Mouse (Mus musculus): ENCODE data around the gene Tex12. TPM values are rescaled to one million over a fixed set of nuclear protein-coding genes. Genes with fewer than 3 reads are reported as not detected.

Tex12 gene
- not detected in 2 replicates for polyA plus RNA-seq (2016; fragmentation: Nextera tagmentation; extraction: Ambion mirVana)

- no peak for DNase-seq (ENCODE audit: low spot score)
- H3K27me3 ChIP-seq (ENCODE audit: low read depth, poor library complexity, severe bottlenecking), result no peaks in the 10 kb centered on the region
- H3K9me3 ChIP-seq (replicated peaks), result no peaks in the 10 kb centered on the region
- WGBS, result 88% methylated on average over 38 of the region's 38 CpGs
- H3K27ac ChIP-seq, result no peak within 1 kb of the TSS
- H3K4me1 ChIP-seq, result no peaks in the 10 kb centered on the region
- H3K36me3 ChIP-seq, result no peaks in the 10 kb centered on the region
- H3K4me3 ChIP-seq, result no peak within 1 kb of the TSS
These were observed at the start of gene Tex12 for GRCm38 (mm10) chr9:50561145-50561917. Tex12 (minus strand) TSS chr9:50561325.

GRCm38 (mm10) chr9:50604338-50604737 lies 43.2 kb upstream of the Tex12 start:
- H3K9me3 ChIP-seq (replicated peaks), result no peaks in the 10 kb centered on the region
- peaks cover 18% of the 10 kb centered on the region for H3K4me1 ChIP-seq
- peak overlapping the region; percentile 74 for H3K4me3 ChIP-seq
- H3K27ac ChIP-seq, result peak overlapping the region; percentile 88
- 3% methylated on average over 6 of the region's 6 CpGs for WGBS
- no peak for DNase-seq (ENCODE audit: low spot score)
- H3K36me3 ChIP-seq, result peaks cover 60% of the 10 kb centered on the region
- H3K27me3 ChIP-seq (ENCODE audit: low read depth, poor library complexity, severe bottlenecking), result no peaks in the 10 kb centered on the region

GRCm38 (mm10) chr9:50603998-50604324 lies 42.8 kb upstream of the Tex12 start:
- peak overlapping the region; percentile 74 for H3K4me3 ChIP-seq
- H3K36me3 ChIP-seq, result peaks cover 60% of the 10 kb centered on the region
- H3K4me1 ChIP-seq, result peaks cover 18% of the 10 kb centered on the region
- WGBS, result under 1% methylated on average over 24 of the region's 24 CpGs
- H3K27me3 ChIP-seq (ENCODE audit: low read depth, poor library complexity, severe bottlenecking), result no peaks in the 10 kb centered on the region
- H3K9me3 ChIP-seq (replicated peaks), result no peaks in the 10 kb centered on the region
- no peak for DNase-seq (ENCODE audit: low spot score)
- H3K27ac ChIP-seq, result peak overlapping the region; percentile 88

- H3K36me3 ChIP-seq, result peaks cover 60% of the 10 kb centered on the region
- WGBS, result under 1% methylated on average over 48 of the region's 48 CpGs
These were observed 42.3 kb upstream of the Tex12 start, which contains the start of the genes Sdhd and Timm8b for GRCm38 (mm10) chr9:50603189-50603997. Sdhd (minus strand) TSS chr9:50603812. Timm8b (plus strand) TSS chr9:50603910.

GRCm38 (mm10) chr9:50602055-50602845 lies 41.1 kb upstream of the Tex12 start:
- no peaks in the 10 kb centered on the region for H3K9me3 ChIP-seq (replicated peaks)
- H3K4me3 ChIP-seq, result peak overlapping the region; percentile 74
- no peak overlapping the region for H3K27ac ChIP-seq
- 91% methylated on average over 7 of the region's 7 CpGs for WGBS
- peaks cover 18% of the 10 kb centered on the region for H3K4me1 ChIP-seq
- no peak for DNase-seq (ENCODE audit: low spot score)
- no peaks in the 10 kb centered on the region for H3K27me3 ChIP-seq (ENCODE audit: low read depth, poor library complexity, severe bottlenecking)
- H3K36me3 ChIP-seq, result peaks cover 60% of the 10 kb centered on the region

More at GRCm38 (mm10) chr9:50603189-50603997, 42.3 kb upstream of the Tex12 start, which contains the start of the genes Sdhd and Timm8b:
- Histone ChIP-seq H3K4me3 (peak within 1 kb of the TSS; percentile 74), H3K27ac (peak within 1 kb of the TSS; percentile 88), H3K4me1 (peaks cover 18% of the 10 kb centered on the region), H3K9me3 (replicated peaks) (no peaks in the 10 kb centered on the region), H3K27me3 (ENCODE audit: low read depth, poor library complexity, severe bottlenecking) (no peaks in the 10 kb centered on the region)
- DNase-seq (ENCODE audit: low spot score), result peak; percentile 94

GRCm38 (mm10) chr9:50601536-50601935 lies 40.4 kb upstream of the Tex12 start:
- Histone ChIP-seq H3K27ac (no peak overlapping the region), H3K4me3 (0 out of 2 replicates have a peak overlapping the region, but pooled peaks have one; percentile 74), H3K36me3 (peaks cover 60% of the 10 kb centered on the region), H3K27me3 (ENCODE audit: low read depth, poor library complexity, severe bottlenecking) (no peaks in the 10 kb centered on the region), H3K4me1 (peaks cover 18% of the 10 kb centered on the region), H3K9me3 (replicated peaks) (no peaks in the 10 kb centered on the region)
- WGBS, result 91% methylated on average over 6 of the region's 6 CpGs
- DNase-seq (ENCODE audit: low spot score), result no peak

GRCm38 (mm10) chr9:50596973-50597372 lies 35.8 kb upstream of the Tex12 start:
- no peak for DNase-seq (ENCODE audit: low spot score)
- H3K27ac ChIP-seq, result no peak overlapping the region
- H3K4me1 ChIP-seq, result peaks cover 2% of the 10 kb centered on the region
- no peaks in the 10 kb centered on the region for H3K9me3 ChIP-seq (replicated peaks)
- peaks cover 62% of the 10 kb centered on the region for H3K36me3 ChIP-seq
- H3K27me3 ChIP-seq (ENCODE audit: low read depth, poor library complexity, severe bottlenecking), result no peaks in the 10 kb centered on the region
- H3K4me3 ChIP-seq, result no peak overlapping the region
- WGBS, result 95% methylated on average over 8 of the region's 8 CpGs

- Histone ChIP-seq H3K27me3 (ENCODE audit: low read depth, poor library complexity, severe bottlenecking) (no peaks in the 10 kb centered on the region), H3K4me3 (no peak overlapping the region), H3K9me3 (replicated peaks) (no peaks in the 10 kb centered on the region), H3K36me3 (peaks cover 52% of the 10 kb centered on the region), H3K27ac (no peak overlapping the region), H3K4me1 (no peaks in the 10 kb centered on the region)
- no peak for DNase-seq (ENCODE audit: low spot score)
- 83% methylated on average over 12 of the region's 12 CpGs for WGBS
These were observed 33.8 kb upstream of the Tex12 start for GRCm38 (mm10) chr9:50594794-50595417.

GRCm38 (mm10) chr9:50593544-50593943 lies 32.4 kb upstream of the Tex12 start:
- peak; percentile 42 for DNase-seq (ENCODE audit: low spot score)
- Histone ChIP-seq H3K36me3 (peaks cover 38% of the 10 kb centered on the region), H3K4me3 (no peak overlapping the region), H3K27me3 (ENCODE audit: low read depth, poor library complexity, severe bottlenecking) (no peaks in the 10 kb centered on the region), H3K27ac (no peak overlapping the region), H3K4me1 (no peaks in the 10 kb centered on the region), H3K9me3 (replicated peaks) (no peaks in the 10 kb centered on the region)
- WGBS, result 62% methylated on average over 3 of the region's 3 CpGs

GRCm38 (mm10) chr9:50592955-50593354 lies 31.8 kb upstream of the Tex12 start:
- Histone ChIP-seq H3K36me3 (peaks cover 32% of the 10 kb centered on the region), H3K27me3 (ENCODE audit: low read depth, poor library complexity, severe bottlenecking) (no peaks in the 10 kb centered on the region), H3K4me1 (no peaks in the 10 kb centered on the region), H3K4me3 (no peak overlapping the region), H3K27ac (no peak overlapping the region), H3K9me3 (replicated peaks) (no peaks in the 10 kb centered on the region)
- no peak for DNase-seq (ENCODE audit: low spot score)
- 89% methylated on average over 9 of the region's 9 CpGs for WGBS

- no peak for DNase-seq (ENCODE audit: low spot score)
- WGBS, result 82% methylated on average over 10 of the region's 10 CpGs
- H3K4me1 ChIP-seq, result no peaks in the 10 kb centered on the region
These were observed 29.9 kb upstream of the Tex12 start for GRCm38 (mm10) chr9:50590856-50591518.

GRCm38 (mm10) chr9:50586955-50587354 lies 25.8 kb upstream of the Tex12 start:
- Histone ChIP-seq H3K4me3 (no peak overlapping the region), H3K27me3 (ENCODE audit: low read depth, poor library complexity, severe bottlenecking) (no peaks in the 10 kb centered on the region), H3K36me3 (no peaks in the 10 kb centered on the region), H3K9me3 (replicated peaks) (no peaks in the 10 kb centered on the region), H3K4me1 (no peaks in the 10 kb centered on the region), H3K27ac (no peak overlapping the region)
- no peak for DNase-seq (ENCODE audit: low spot score)
- WGBS, result 83% methylated on average over 4 of the region's 4 CpGs

More at GRCm38 (mm10) chr9:50590856-50591518, 29.9 kb upstream of the Tex12 start:
- no peaks in the 10 kb centered on the region for H3K27me3 ChIP-seq (ENCODE audit: low read depth, poor library complexity, severe bottlenecking)
- no peaks in the 10 kb centered on the region for H3K9me3 ChIP-seq (replicated peaks)
- no peak overlapping the region for H3K27ac ChIP-seq
- peaks cover 14% of the 10 kb centered on the region for H3K36me3 ChIP-seq
- H3K4me3 ChIP-seq, result no peak overlapping the region

All from limb, embryonic 10.5 days (tissue).